Mouse (Mus musculus) forebrain, embryonic 12.5 days (tissue): ENCODE measurements around the gene 1700093K21Rik. TPM values are rescaled to one million over a fixed set of nuclear protein-coding genes. Genes with fewer than 3 reads are reported as not detected.

Experiments
- ATAC-seq: fragments of 200-750 bp; cut with Nextera tagmentation; 2 replicates; pipeline ENCODE4 v1.8.0; 2017; ENCODE audit warnings: moderate TSS enrichment; ENCODE audit not compliant: low FRiP score
- H3K27ac ChIP-seq: fragments of 300-500 bp; sonication (generic); 2 replicates; pipeline ENCODE4 v1.5.1; 2016; ENCODE audit warnings: mild to moderate bottlenecking
- H3K27me3 ChIP-seq: fragments of 300-500 bp; sonication (generic); 2 replicates; pipeline ENCODE4 v1.6.1; 2016; ENCODE audit warnings: mild to moderate bottlenecking
- H3K36me3 ChIP-seq: fragments of 300-500 bp; sonication (generic); replicated peaks from 2 replicates; pipeline ENCODE4 v1.6.1; 2016; ENCODE audit warnings: mild to moderate bottlenecking
- H3K4me1 ChIP-seq: fragments of 300-500 bp; sonication (generic); 2 replicates; pipeline ENCODE4 v1.6.1; 2016
- H3K4me2 ChIP-seq: fragments of 300-500 bp; sonication (generic); 2 replicates; pipeline ENCODE4 v1.6.1; 2016; ENCODE audit warnings: mild to moderate bottlenecking, moderate library complexity
- H3K4me3 ChIP-seq: fragments of 300-500 bp; sonication (generic); replicated peaks from 2 replicates; pipeline ENCODE4 v1.5.1; 2016; ENCODE audit warnings: mild to moderate bottlenecking
- H3K9ac ChIP-seq: fragments of 300-500 bp; sonication (generic); 2 replicates; pipeline ENCODE4 v1.6.1; 2016; ENCODE audit warnings: mild to moderate bottlenecking
- H3K9me3 ChIP-seq: fragments of 300-500 bp; sonication (generic); 2 replicates; pipeline ENCODE4 v1.6.1; 2016
- WGBS: fragments of 180-500 bp; shearing (Covaris S2); methylation state at CpG from one replicate; pipeline ENCODE4 v1.1.7; 2016; 5-methylcytosine and 5-hydroxymethylcytosine counted together
- microRNA-seq: library from miRNA; unstranded; fragments of <30 nt; microRNA quantifications from one replicate; pipeline ENCODE4, GENCODE M21; 2017
- polyA plus RNA-seq: library from polyadenylated mRNA; unstranded; fragments of >200 nt; fragmentation: Nextera tagmentation; extraction: Ambion mirVana; gene quantifications from 2 replicates; pipeline ENCODE4 v1.2.1, GENCODE M21; 2016

Gene 1700093K21Rik
- polyA plus RNA-seq, 1 experiment from 2014 or later: not detected

GRCm38 (mm10) chr11:23496661-23497060 lies 24.3 kb downstream of the 1700093K21Rik start:
- Histone ChIP-seq H3K9me3 (no peaks in the 10 kb centered on the region), H3K4me2 (peak overlapping the region; percentile 86), H3K4me3 (peak overlapping the region; percentile 83), H3K9ac (peak overlapping the region; percentile 89), H3K27ac (no peak overlapping the region), H3K36me3 (peaks cover 37% of the 10 kb centered on the region), H3K4me1 (peaks cover 25% of the 10 kb centered on the region), H3K27me3 (no peaks in the 10 kb centered on the region)
- WGBS: 48% methylated on average over 6 of the region's 6 CpGs
- ATAC-seq: no peak

- 95% methylated on average over 6 of the region's 6 CpGs for WGBS
Measured at GRCm38 (mm10) chr11:23495231-23495630, 25.7 kb downstream of the 1700093K21Rik start.

GRCm38 (mm10) chr11:23492048-23492790 lies 28.7 kb downstream of the 1700093K21Rik start:
- Histone ChIP-seq H3K4me1 (peaks cover 22% of the 10 kb centered on the region), H3K9me3 (no peaks in the 10 kb centered on the region), H3K27ac (no peak overlapping the region), H3K36me3 (peaks cover 81% of the 10 kb centered on the region), H3K9ac (no peak overlapping the region), H3K4me3 (no peak overlapping the region), H3K27me3 (no peaks in the 10 kb centered on the region), H3K4me2 (no peak overlapping the region)
- ATAC-seq: no peak
- WGBS: 95% methylated on average over 4 of the region's 4 CpGs

More at GRCm38 (mm10) chr11:23495231-23495630, 25.7 kb downstream of the 1700093K21Rik start:
- Histone ChIP-seq H3K36me3 (peaks cover 51% of the 10 kb centered on the region), H3K4me3 (no peak overlapping the region), H3K27ac (no peak overlapping the region), H3K27me3 (no peaks in the 10 kb centered on the region), H3K9ac (no peak overlapping the region), H3K9me3 (no peaks in the 10 kb centered on the region), H3K4me1 (peaks cover 25% of the 10 kb centered on the region), H3K4me2 (peak overlapping the region; percentile 86)
- no peak for ATAC-seq

- no peak overlapping the region for H3K4me3 ChIP-seq
- peaks cover 4% of the 10 kb centered on the region for H3K4me1 ChIP-seq
- 95% methylated on average over 1 of the region's 1 CpGs for WGBS
- ATAC-seq: no peak
- H3K27me3 ChIP-seq: no peaks in the 10 kb centered on the region
- H3K4me2 ChIP-seq: no peak overlapping the region
- peaks cover 91% of the 10 kb centered on the region for H3K36me3 ChIP-seq
- H3K9me3 ChIP-seq: no peaks in the 10 kb centered on the region
- no peak overlapping the region for H3K9ac ChIP-seq
- H3K27ac ChIP-seq: no peak overlapping the region
Measured at GRCm38 (mm10) chr11:23489955-23490354, 31.0 kb downstream of the 1700093K21Rik start.

Small RNA genes lying within 50 kb of the gene (microRNA-seq; reads per million reads assigned to microRNA genes)
- not detected for gene Gm47279

Other genes with a start within 250 kb of the 1700093K21Rik start
- gene Usp34, start 214.3 kb downstream of the 1700093K21Rik start, polyA plus RNA-seq: 30.9 and 32.1 TPM in 2 replicates
- gene Ahsa2, start 23.1 kb downstream of the 1700093K21Rik start, polyA plus RNA-seq: 170 and 171 TPM in 2 replicates
- gene 0610010F05Rik, start 112.5 kb upstream of the 1700093K21Rik start, polyA plus RNA-seq: 90.4 and 92.9 TPM in 2 replicates
- gene Pus10, start 144.5 kb upstream of the 1700093K21Rik start, polyA plus RNA-seq: 23.8 and 24.9 TPM in 2 replicates
- 42.8 and 45.9 TPM in 2 replicates for gene Pex13, start 144.8 kb upstream of the 1700093K21Rik start, polyA plus RNA-seq
- gene Rel, start 249.8 kb upstream of the 1700093K21Rik start, polyA plus RNA-seq: 0.33 and 0.57 TPM in 2 replicates